Mouse (Mus musculus) CD4-positive, CD25-positive, alpha-beta regulatory T cell, adult 4 months (primary cell): ENCODE measurements around the gene Mtnr1b. TPM values are rescaled to one million over a fixed set of nuclear protein-coding genes. Genes with fewer than 3 reads are reported as not detected.
"Not testable (repeated sequence)": the region's sequence is repeated elsewhere in the genome, so short reads cannot be mapped to it uniquely, and the experiment has no call there.

Source experiments
- ATAC-seq: one replicate; pipeline ENCODE4 v1.8.0; 2017
- polyA plus RNA-seq, 2 experiments: library from polyadenylated mRNA; unstranded; fragments of 100-300 nt; shearing (Covaris generic); gene quantifications; one replicate each; pipeline ENCODE4 v1.2.1; 2017

Gene Mtnr1b
- polyA plus RNA-seq = not detected

- ATAC-seq = no peak
These were observed at the start of gene Mtnr1b for GRCm38 (mm10) chr9:15874506-15875160. Gene Mtnr1b, minus strand, starts transcription at chr9:15874556.

DNA sequence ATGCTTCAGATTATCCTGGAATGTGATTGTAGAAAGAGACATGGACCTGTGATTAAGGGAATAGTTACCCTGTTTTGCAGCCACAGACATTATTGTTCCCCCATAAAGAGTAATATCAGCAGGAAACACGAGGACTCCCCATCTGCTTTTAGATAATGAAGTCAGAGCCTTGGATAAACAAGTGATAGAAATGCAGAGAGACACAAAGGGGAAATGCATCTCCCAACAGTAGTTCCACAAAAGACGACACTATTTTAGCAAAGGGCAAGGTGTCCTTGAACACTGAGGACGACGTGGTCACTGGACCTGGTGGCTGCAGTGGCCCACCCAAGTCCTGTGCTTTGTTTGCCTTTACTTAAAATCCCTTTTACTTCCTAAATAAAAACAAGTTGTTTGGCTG is 45.9 kb upstream of the Mtnr1b start:
- ATAC-seq = no peak

GRCm38 (mm10) chr9:15919373-15920005 is 45.1 kb upstream of the Mtnr1b start:
- no peak for ATAC-seq

DNA sequence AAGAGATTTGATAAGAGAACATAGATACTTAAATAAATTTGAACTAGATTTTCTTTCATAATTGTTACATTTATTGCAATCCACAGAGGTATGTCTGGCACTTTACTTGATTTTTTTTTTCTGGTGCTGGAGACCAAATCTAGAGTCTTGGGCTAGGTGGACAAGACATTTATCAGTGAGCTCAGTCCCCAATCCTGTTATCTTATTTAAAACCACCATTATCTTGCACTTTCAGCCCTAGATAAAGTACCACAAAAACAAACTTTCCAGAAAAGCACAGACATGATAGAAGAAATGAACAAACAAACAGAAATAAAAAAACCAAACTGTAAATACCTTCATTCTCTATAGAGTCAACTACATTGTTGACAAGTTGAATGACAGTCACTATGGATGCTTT is 42.2 kb upstream of the Mtnr1b start:
- ATAC-seq = no peak

DNA sequence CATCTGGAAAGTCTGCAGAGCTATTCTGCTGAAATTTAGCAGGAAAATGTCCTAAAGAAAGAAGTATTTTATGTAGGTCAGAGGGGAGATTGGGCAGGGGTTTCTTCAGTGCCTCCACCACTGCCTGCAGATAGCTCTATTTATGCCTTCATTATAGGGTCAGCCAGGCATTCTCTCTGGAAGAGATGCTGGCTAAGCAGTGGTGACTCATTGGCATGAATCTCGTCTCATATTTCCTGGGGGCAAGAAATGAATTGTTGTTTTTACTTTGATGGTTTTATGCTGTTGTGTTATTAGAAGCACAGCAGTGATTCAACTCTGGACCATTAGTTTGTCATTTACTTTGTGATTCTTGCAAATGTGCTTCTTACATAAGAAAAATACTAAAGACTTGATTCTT is 38.4 kb upstream of the Mtnr1b start:
- no peak for ATAC-seq

DNA sequence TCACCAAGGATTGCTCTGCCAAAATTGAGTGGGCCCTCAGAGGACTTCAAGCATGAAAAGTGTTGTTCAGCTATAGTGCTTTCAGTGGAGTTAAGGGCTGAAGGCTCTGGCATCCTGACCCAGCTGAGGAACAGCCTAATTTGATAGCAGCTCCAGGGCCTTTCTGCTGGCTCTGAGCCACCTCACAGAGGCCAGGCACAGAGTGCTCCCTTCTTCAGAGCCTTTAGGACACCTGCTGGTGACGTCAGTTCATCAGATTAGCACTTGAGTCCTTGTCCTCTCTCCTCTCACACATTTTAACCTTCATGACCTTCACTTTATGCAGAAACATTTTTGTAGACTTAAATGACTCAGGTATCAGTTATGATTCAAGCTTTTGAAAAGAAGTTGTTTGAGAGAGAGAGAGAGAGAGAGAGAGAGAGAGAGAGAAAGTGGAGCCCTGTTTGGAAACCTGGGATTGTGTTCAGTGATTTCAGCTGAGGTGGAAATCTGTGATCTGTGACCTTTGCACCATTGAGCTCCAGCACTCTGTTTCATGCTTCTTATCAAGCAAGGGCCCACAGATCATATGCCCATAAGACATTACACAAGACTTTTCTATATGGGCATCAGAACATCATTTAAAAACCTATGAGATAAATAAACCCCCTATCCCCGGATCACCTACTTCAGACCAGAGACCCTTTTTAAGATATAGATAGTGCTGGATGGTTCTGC is 35.2 kb upstream of the Mtnr1b start:
- ATAC-seq = no peak

- no peak for ATAC-seq
These were observed 29.8 kb upstream of the Mtnr1b start for GRCm38 (mm10) chr9:15903948-15904750.

- ATAC-seq = no peak
These were observed 23.8 kb upstream of the Mtnr1b start for GRCm38 (mm10) chr9:15898112-15898511.

DNA sequence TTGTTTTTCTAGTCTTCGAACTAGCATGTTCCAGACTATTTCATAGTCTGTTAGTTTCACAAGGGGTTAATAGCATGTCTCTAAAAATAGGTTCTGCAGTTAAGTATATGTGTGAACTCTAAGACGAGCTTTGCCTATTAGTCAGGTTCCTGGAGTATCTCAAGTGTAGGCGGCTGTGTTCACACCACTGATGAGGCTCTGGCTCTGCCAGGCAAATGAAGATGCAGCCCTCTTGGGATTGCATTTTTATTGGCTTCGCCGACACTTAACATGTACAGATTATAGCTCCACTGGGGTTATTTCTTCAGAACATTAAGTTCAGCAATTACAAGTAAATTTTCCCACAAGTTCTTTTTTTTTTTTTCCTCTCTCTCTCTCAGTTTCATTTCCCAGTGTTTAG is 12.4 kb upstream of the Mtnr1b start:
- ATAC-seq = no peak

DNA sequence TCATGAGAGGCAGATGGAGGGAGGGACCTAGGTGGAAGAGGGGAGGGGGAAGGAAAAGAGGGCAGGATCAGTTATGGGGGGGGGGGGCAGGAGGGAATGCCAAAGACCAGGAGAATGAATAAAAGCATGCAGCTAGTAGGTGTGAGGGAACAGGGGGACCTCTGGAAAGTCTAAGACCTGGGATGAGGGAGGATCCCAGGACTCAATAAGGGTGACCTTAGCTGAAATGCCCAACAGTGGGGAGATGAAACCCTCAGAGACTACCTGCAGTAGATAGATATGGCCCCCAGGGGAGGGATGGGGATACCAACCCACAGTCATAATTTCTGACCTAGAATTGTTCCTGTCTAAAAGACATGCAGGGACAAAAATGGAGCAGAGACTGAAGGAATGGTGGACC is 6.4 kb upstream of the Mtnr1b start:
- no peak for ATAC-seq

DNA sequence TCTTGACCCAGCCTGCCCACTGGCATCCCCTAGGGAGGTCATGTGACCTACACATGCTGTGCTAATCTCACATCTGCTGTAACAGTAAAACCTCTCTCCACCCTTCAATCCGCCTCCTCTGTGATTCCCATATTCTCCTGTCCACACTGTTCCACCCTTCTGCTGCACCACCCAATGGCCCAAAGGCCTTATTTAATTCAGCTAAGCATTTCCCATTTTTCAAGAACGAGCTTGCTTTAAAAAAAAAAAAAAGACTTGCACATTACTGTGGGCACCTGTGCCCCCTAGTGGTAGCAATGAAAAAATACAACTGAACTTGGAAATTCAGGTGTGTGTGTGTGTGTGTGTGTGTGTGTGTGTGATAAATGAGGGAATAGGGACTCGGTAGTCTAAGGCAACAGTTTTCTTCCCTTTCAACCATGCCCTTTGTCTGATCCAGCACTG is 5.8 kb upstream of the Mtnr1b start:
- no peak for ATAC-seq

- ATAC-seq = no peak
These were observed 4.3 kb downstream of the Mtnr1b start for GRCm38 (mm10) chr9:15870013-15870412.

DNA sequence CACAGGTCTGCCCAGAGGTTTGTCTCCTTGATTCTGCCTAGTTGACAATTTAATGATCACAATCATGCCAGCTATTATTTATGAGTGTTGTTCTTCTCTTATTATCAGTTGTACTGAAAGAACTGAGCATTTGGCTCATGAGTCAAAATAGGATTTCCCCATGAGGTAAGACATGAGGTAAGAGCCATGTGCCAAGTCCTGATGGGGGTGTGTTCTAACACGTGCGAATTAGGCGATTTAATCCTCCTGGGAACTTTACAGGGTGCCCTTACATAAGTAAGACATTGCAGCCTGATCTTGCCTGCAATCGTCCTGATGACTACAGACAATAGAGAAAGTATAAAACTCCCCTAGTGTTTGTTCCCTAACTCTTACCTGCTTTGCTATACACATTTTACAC is 4.9 kb downstream of the Mtnr1b start:
- no peak for ATAC-seq

GRCm38 (mm10) chr9:15866280-15867072 is 7.9 kb downstream of the Mtnr1b start:
- no peak for ATAC-seq

DNA sequence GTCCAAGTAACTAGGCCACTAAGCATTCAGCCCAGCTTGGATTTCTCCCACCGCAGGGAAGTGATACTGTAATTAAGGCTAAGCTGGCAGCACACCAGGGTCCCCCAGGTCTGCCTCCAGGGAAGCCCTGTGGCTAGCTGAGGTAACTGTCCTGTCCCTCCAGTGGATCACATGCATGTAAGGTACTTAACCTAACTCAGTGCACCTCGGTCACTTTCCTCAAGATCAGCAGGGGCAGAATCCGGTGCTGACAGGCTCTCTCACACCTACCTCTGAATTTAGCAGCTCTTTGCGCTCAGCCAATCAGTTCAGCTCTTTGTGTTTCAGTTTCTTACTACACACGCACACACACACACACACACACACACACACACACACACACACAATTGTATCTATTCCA is 13.0 kb downstream of the Mtnr1b start:
- ATAC-seq = no peak

- no peak for ATAC-seq
These were observed 23.6 kb downstream of the Mtnr1b start for GRCm38 (mm10) chr9:15850749-15851148.

- no peak for ATAC-seq
These were observed 29.0 kb downstream of the Mtnr1b start for GRCm38 (mm10) chr9:15845390-15845789.

GRCm38 (mm10) chr9:15844936-15845335 is 29.4 kb downstream of the Mtnr1b start:
- ATAC-seq = not testable (repeated sequence)

- ATAC-seq = no peak
These were observed 61.1 kb downstream of the Mtnr1b start for GRCm38 (mm10) chr9:15813002-15813911.

DNA sequence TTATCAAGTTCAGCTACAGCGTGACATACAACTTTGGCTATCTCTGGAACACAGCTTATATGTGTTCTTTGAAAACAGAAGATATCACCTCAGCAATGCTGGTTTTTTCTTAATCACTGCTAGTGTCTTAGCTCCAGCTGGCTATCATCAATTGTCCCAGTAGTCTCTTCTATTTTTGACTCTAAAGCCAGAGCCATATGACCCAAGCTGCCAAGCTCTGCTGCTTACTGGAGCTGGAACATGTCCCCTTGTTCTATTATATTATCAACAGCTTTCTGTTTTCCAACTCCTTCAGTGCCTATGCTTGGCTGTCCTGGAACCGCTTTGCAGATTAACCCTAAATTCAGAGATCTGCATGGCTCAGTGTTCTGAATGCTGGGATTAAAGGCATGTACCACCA is 70.1 kb downstream of the Mtnr1b start:
- no peak for ATAC-seq

DNA sequence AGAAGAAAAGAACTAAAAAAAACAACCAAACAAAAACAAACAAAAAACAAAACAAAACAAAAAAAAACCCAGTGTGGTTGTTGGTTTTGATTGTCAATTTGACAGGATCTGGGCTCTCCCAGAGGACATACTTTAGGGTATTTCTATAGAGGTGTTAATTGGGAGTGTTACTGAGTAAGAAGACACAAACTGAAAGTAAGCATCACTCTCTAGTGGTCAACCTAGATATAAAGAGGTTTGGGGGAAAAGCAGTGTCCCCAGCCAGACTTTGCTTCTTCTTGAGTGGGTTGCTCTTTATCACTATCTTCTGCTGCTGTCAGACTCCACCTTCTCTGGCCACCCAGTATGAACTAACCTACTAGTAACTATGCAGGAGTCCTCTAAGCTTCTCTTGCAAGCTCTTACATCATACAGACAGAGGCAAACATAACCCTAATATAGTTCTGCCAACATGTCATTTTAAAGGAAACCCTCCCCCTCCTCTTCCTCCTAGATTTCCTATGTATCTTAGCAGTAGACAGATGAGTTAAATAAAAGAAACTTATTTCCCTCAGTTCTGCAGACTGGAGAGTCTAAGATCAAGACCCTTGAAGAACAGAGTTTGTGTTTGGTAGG is 71.8 kb downstream of the Mtnr1b start:
- ATAC-seq = no peak
